Mouse (Mus musculus): ENCODE measurements around the gene Nlrp9b. TPM values are rescaled to one million over a fixed set of nuclear protein-coding genes. Genes with fewer than 3 reads are reported as not detected.
"Not testable (repeated sequence)": the region's sequence is repeated elsewhere in the genome, so short reads cannot be mapped to it uniquely, and the experiment has no call there.

The Nlrp9b gene
- not detected for total RNA-seq (2021)

- intact Hi-C loops (cut with DNase I), result not testable (repeated sequence)
These were observed at the start of gene Nlrp9b for GRCm38 (mm10) chr7:19991165-19991564. Gene Nlrp9b (plus strand): TSS chr7:19991465.

GRCm38 (mm10) chr7:19944709-19945108 is 46.6 kb upstream of the Nlrp9b start:
- intact Hi-C loops (cut with DNase I), result no loop called here
- DNase-seq, result no peak

More at GRCm38 (mm10) chr7:19991165-19991564, at the start of gene Nlrp9b:
- not testable (repeated sequence) for DNase-seq

GRCm38 (mm10) chr7:19945201-19945600 is 46.1 kb upstream of the Nlrp9b start:
- DNase-seq, result no peak
- intact Hi-C loops (cut with DNase I), result no loop called here

- DNase-seq, result no peak
- intact Hi-C loops (cut with DNase I), result no loop called here
These were observed 45.3 kb upstream of the Nlrp9b start for GRCm38 (mm10) chr7:19945821-19946515.

- intact Hi-C loops (cut with DNase I), result no loop called here
These were observed 42.3 kb upstream of the Nlrp9b start for GRCm38 (mm10) chr7:19948956-19949355.

GRCm38 (mm10) chr7:19949996-19950395 is 41.3 kb upstream of the Nlrp9b start:
- intact Hi-C loops (cut with DNase I), result no loop called here
- DNase-seq, result no peak

More at GRCm38 (mm10) chr7:19948956-19949355, 42.3 kb upstream of the Nlrp9b start:
- no peak for DNase-seq

GRCm38 (mm10) chr7:19950589-19950988 is 40.7 kb upstream of the Nlrp9b start, which contains the start of gene Igsf23:
Gene Igsf23 (minus strand): TSS chr7:19950756.
- intact Hi-C loops (cut with DNase I), result no loop called here
- no peak for DNase-seq

GRCm38 (mm10) chr7:19952320-19952986 is 38.8 kb upstream of the Nlrp9b start:
- intact Hi-C loops (cut with DNase I), result no loop called here
- DNase-seq, result no peak

GRCm38 (mm10) chr7:19953054-19953453 is 38.2 kb upstream of the Nlrp9b start:
- intact Hi-C loops (cut with DNase I), result no loop called here

GRCm38 (mm10) chr7:19955861-19956260 is 35.4 kb upstream of the Nlrp9b start:
- no peak for DNase-seq
- intact Hi-C loops (cut with DNase I), result loop anchor here (1.0 kb wide), 1 partner anchor 46 kb away; no protein-coding TSS in a partner anchor

More at GRCm38 (mm10) chr7:19953054-19953453, 38.2 kb upstream of the Nlrp9b start:
- no peak for DNase-seq

- intact Hi-C loops (cut with DNase I), result loop anchor here (1.0 kb wide), 1 partner anchor 46 kb away; no protein-coding TSS in a partner anchor
- peak; percentile 89 to 96 for DNase-seq
These were observed 34.9 kb upstream of the Nlrp9b start for GRCm38 (mm10) chr7:19956341-19956781.

GRCm38 (mm10) chr7:19962423-19962822 is 28.8 kb upstream of the Nlrp9b start:
- intact Hi-C loops (cut with DNase I), result no loop called here
- no peak for DNase-seq

GRCm38 (mm10) chr7:19964985-19965579 is 26.2 kb upstream of the Nlrp9b start, which contains the start of gene Ceacam20:
Gene Ceacam20 (plus strand): TSS chr7:19965412.
- intact Hi-C loops (cut with DNase I), result no loop called here
- no peak for DNase-seq

GRCm38 (mm10) chr7:19969106-19969505 is 22.2 kb upstream of the Nlrp9b start:
- DNase-seq, result no peak
- intact Hi-C loops (cut with DNase I), result no loop called here

- no peak for DNase-seq
- intact Hi-C loops (cut with DNase I), result no loop called here
These were observed 21.6 kb upstream of the Nlrp9b start for GRCm38 (mm10) chr7:19969541-19970090.

- intact Hi-C loops (cut with DNase I), result no loop called here
- DNase-seq, result no peak
These were observed 21.1 kb upstream of the Nlrp9b start for GRCm38 (mm10) chr7:19970196-19970595.

- intact Hi-C loops (cut with DNase I), result no loop called here
- DNase-seq, result no peak
These were observed 19.7 kb upstream of the Nlrp9b start for GRCm38 (mm10) chr7:19971516-19971915.

- DNase-seq; intact Hi-C loops (cut with DNase I): not testable (repeated sequence)
These were observed 5.5 kb downstream of the Nlrp9b start for GRCm38 (mm10) chr7:19996721-19997120.

- no peak for DNase-seq
- intact Hi-C loops (cut with DNase I), result no loop called here
These were observed 18.7 kb downstream of the Nlrp9b start for GRCm38 (mm10) chr7:20009987-20010386.

GRCm38 (mm10) chr7:20064100-20064499 is 72.8 kb downstream of the Nlrp9b start:
- intact Hi-C loops (cut with DNase I); DNase-seq: not testable (repeated sequence)

- intact Hi-C loops (cut with DNase I); DNase-seq: not testable (repeated sequence)
These were observed 86.9 kb downstream of the Nlrp9b start for GRCm38 (mm10) chr7:20078118-20078517.
